Mouse (Mus musculus) brain, embryonic 14.5 days (tissue): Measurements from ENCODE around the gene Ttc32.
A peak's percentile ranks its signal among the peaks of the same experiment; 100 is the strongest.

ENCODE experiments used
- CTCF ChIP-seq: fragments of 200-500 bp; IDR thresholded peaks from 2 replicates; pipeline ENCODE4 v1.5.1; 2012; ENCODE audit warnings: inconsistent platforms, mild to moderate bottlenecking, moderate library complexity, borderline replicate concordance; ENCODE audit not compliant: insufficient read depth, insufficient read length; ENCODE audit errors: extremely low read depth
- POLR2A ChIP-seq: fragments of 200-500 bp; IDR thresholded peaks from 2 replicates; pipeline ENCODE4 v1.6.1; 2012; ENCODE audit warnings: mild to moderate bottlenecking, inconsistent platforms, borderline replicate concordance; ENCODE audit not compliant: poor library complexity, insufficient read depth, insufficient read length, severe bottlenecking; ENCODE audit errors: extremely low read depth

DNA sequence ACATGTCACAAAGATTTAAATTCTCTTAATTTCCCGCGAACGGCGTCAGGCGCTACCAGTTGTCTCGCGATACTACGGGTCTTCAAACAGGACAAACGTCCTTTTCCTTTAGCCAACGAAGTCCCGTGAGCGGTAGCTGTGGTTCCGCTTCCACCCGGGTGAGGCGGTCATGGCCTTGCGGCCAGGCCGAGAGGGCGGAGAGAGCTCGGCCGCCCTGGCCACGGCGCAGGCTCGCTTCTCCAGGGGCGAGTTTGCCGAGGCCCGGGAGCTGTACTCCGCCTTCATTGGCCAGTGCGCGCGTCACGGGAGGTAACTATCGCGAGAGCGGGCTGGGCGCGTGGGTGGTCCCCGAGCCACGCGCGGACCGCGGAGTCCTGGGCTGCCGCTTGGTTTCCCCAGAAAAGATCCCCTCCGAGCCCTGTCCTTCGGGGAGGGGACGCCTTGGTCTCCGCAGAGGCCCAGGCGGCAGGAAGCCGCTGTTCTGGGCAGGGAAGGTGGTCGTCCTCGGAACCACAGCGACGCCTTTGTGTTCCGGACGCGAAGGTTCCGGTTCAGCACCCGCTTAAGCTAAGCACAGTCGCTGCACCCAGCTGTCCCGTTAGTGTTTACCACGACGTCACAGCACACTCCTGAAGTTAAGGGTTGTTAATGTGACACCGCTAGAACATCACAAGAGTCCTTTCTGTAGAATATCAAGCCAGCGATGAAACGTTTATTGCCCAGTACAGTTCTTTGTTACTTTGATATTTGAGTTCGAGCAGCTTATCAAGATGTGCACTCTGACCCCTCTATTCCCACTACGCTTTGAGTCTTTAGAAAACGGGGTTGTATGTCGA lies at the start of gene Ttc32:
- no peak; the same call in 1 of the 2 replicates for TF ChIP-seq CTCF
- TF ChIP-seq POLR2A: peak; percentile 85
